Mouse (Mus musculus): ENCODE data around the gene Slc13a5.

Slc13a5 gene

GRCm38 (mm10) chr11:72196506-72196905 lies 70.5 kb downstream of the Slc13a5 start:
- no peak for DNase-seq

GRCm38 (mm10) chr11:72194259-72194658 lies 72.8 kb downstream of the Slc13a5 start:
- no peak for DNase-seq
